Mouse (Mus musculus) natural killer cell, adult 2 months (primary cell): ENCODE results near the gene Cdk5.

Source experiments
- DNase-seq, 2 experiments: peaks; one replicate each; pipeline ENCODE4 v3.0.0; 2022; ENCODE audit warnings: low spot score in 2 of 2

The Cdk5 gene

GRCm38 (mm10) chr5:24427981-24428402, 4.7 kb upstream of the Cdk5 start:
- no peak for DNase-seq

- no peak for DNase-seq
Observed at GRCm38 (mm10) chr5:24427285-24427633, 3.9 kb upstream of the Cdk5 start.

- no peak for DNase-seq
Observed at GRCm38 (mm10) chr5:24426556-24427284, 3.4 kb upstream of the Cdk5 start.

- no peak for DNase-seq
Observed at GRCm38 (mm10) chr5:24426037-24426432, 2.7 kb upstream of the Cdk5 start.

- no peak for DNase-seq
Observed at GRCm38 (mm10) chr5:24425421-24426036, 2.2 kb upstream of the Cdk5 start.

- DNase-seq = peak; percentile 61 to 77
Observed at GRCm38 (mm10) chr5:24424861-24425411, 1.6 kb upstream of the Cdk5 start.

GRCm38 (mm10) chr5:24424004-24424781, 863 bp upstream of the Cdk5 start:
- no peak for DNase-seq

- no peak for DNase-seq
Observed at GRCm38 (mm10) chr5:24420381-24420780, 2.9 kb downstream of the Cdk5 start.

- DNase-seq = no peak
Observed at GRCm38 (mm10) chr5:24417587-24417986, 5.7 kb downstream of the Cdk5 start.

- peak; percentile 65 to 75 for DNase-seq
Observed at GRCm38 (mm10) chr5:24416222-24416736, 7.1 kb downstream of the Cdk5 start.

- DNase-seq = no peak
Observed at GRCm38 (mm10) chr5:24413938-24414337, 9.4 kb downstream of the Cdk5 start.

- DNase-seq = no peak
Observed at GRCm38 (mm10) chr5:24413042-24413693, 10.2 kb downstream of the Cdk5 start, which contains the start of gene Asic3. TSS of gene Asic3 (plus strand) at chr5:24413392.

GRCm38 (mm10) chr5:24412063-24412462, 11.3 kb downstream of the Cdk5 start:
- no peak for DNase-seq

- no peak for DNase-seq
Observed at GRCm38 (mm10) chr5:24409466-24409865, 13.9 kb downstream of the Cdk5 start.

- no peak for DNase-seq
Observed at GRCm38 (mm10) chr5:24408651-24409050, 14.7 kb downstream of the Cdk5 start.

GRCm38 (mm10) chr5:24405389-24405876, 17.9 kb downstream of the Cdk5 start:
- no peak for DNase-seq

- no peak for DNase-seq
Observed at GRCm38 (mm10) chr5:24404594-24405360, 18.6 kb downstream of the Cdk5 start.

- DNase-seq = no peak
Observed at GRCm38 (mm10) chr5:24401969-24402368, 21.4 kb downstream of the Cdk5 start.

GRCm38 (mm10) chr5:24400911-24401605, 22.3 kb downstream of the Cdk5 start:
- no peak for DNase-seq

GRCm38 (mm10) chr5:24400362-24400761, 23.0 kb downstream of the Cdk5 start:
- DNase-seq = no peak
